Mouse (Mus musculus): ENCODE measurements around the gene Kpna2.
"Not testable (repeated sequence)": the region's sequence is repeated elsewhere in the genome, so short reads cannot be mapped to it uniquely, and the experiment has no call there.

Kpna2 gene

GRCm38 (mm10) chr11:106999151-106999948 lies at the start of gene Kpna2:
Kpna2 (minus strand) TSS chr11:106999541.
- peak; percentile 85 to 89 for DNase-seq (ENCODE audit: low spot score in 2 of 2)

GRCm38 (mm10) chr11:107046766-107047620 lies 47.7 kb upstream of the Kpna2 start:
- no peak for DNase-seq (ENCODE audit: low spot score in 2 of 2)

GRCm38 (mm10) chr11:107045546-107045945 lies 46.2 kb upstream of the Kpna2 start:
- no peak for DNase-seq (ENCODE audit: low spot score in 2 of 2)

- peak; percentile 63 to 75 for DNase-seq (ENCODE audit: low spot score in 2 of 2)
These were observed 45.0 kb upstream of the Kpna2 start for GRCm38 (mm10) chr11:107044321-107044720.

- DNase-seq (ENCODE audit: low spot score in 2 of 2), result no peak
These were observed 44.0 kb upstream of the Kpna2 start for GRCm38 (mm10) chr11:107043361-107043760.

- DNase-seq (ENCODE audit: low spot score in 2 of 2), result no peak
These were observed 42.1 kb upstream of the Kpna2 start for GRCm38 (mm10) chr11:107041396-107041795.

GRCm38 (mm10) chr11:107039417-107039816 lies 40.1 kb upstream of the Kpna2 start:
- no peak for DNase-seq (ENCODE audit: low spot score in 2 of 2)

GRCm38 (mm10) chr11:107034085-107034810 lies 34.9 kb upstream of the Kpna2 start:
- DNase-seq (ENCODE audit: low spot score in 2 of 2), result no peak

- no peak for DNase-seq (ENCODE audit: low spot score in 2 of 2)
These were observed 32.3 kb upstream of the Kpna2 start for GRCm38 (mm10) chr11:107031635-107032034.

GRCm38 (mm10) chr11:107029536-107029935 lies 30.2 kb upstream of the Kpna2 start:
- no peak for DNase-seq (ENCODE audit: low spot score in 2 of 2)

GRCm38 (mm10) chr11:107028754-107029153 lies 29.4 kb upstream of the Kpna2 start:
- no peak for DNase-seq (ENCODE audit: low spot score in 2 of 2)

- DNase-seq (ENCODE audit: low spot score in 2 of 2), result no peak
These were observed 28.9 kb upstream of the Kpna2 start for GRCm38 (mm10) chr11:107028275-107028618.

- peak; percentile 84 to 88 for DNase-seq (ENCODE audit: low spot score in 2 of 2)
These were observed 28.3 kb upstream of the Kpna2 start for GRCm38 (mm10) chr11:107027431-107028274.

GRCm38 (mm10) chr11:107026554-107027430 lies 27.5 kb upstream of the Kpna2 start:
- DNase-seq (ENCODE audit: low spot score in 2 of 2), result no peak

- no peak for DNase-seq (ENCODE audit: low spot score in 2 of 2)
These were observed 26.3 kb upstream of the Kpna2 start, which contains the start of gene 1810010H24Rik for GRCm38 (mm10) chr11:107025411-107026321. 1810010H24Rik (plus strand) TSS chr11:107025681.

- DNase-seq (ENCODE audit: low spot score in 2 of 2), result no peak
These were observed 25.1 kb upstream of the Kpna2 start for GRCm38 (mm10) chr11:107024406-107024805.

GRCm38 (mm10) chr11:107022050-107022683 lies 22.8 kb upstream of the Kpna2 start:
- no peak for DNase-seq (ENCODE audit: low spot score in 2 of 2)

GRCm38 (mm10) chr11:107019722-107020121 lies 20.4 kb upstream of the Kpna2 start:
- DNase-seq (ENCODE audit: low spot score in 2 of 2), result not testable (repeated sequence)

- DNase-seq (ENCODE audit: low spot score in 2 of 2), result no peak
These were observed 20.0 kb upstream of the Kpna2 start for GRCm38 (mm10) chr11:107019318-107019717.
